Mouse (Mus musculus) spleen, adult 2 months (tissue): ENCODE measurements around the gene Exoc6.

ENCODE experiments used
- CTCF ChIP-seq: fragments of 200-500 bp; IDR thresholded peaks from 2 replicates; pipeline ENCODE4 v1.5.1; 2011; ENCODE audit warnings: mild to moderate bottlenecking, inconsistent platforms; ENCODE audit not compliant: insufficient read depth, insufficient read length, insufficient replicate concordance; ENCODE audit errors: extremely low read depth
- POLR2A ChIP-seq: fragments of 200-500 bp; IDR thresholded peaks from 2 replicates; pipeline ENCODE4 v1.6.1; 2011; ENCODE audit warnings: low read depth, low read length, inconsistent platforms

- no peak for TF ChIP-seq CTCF
- TF ChIP-seq POLR2A = no peak
These were observed 135.1 kb downstream of the Exoc6 start, which contains the start of gene Cyp26c1 for GRCm38 (mm10) chr19:37685281-37685680.
